Mouse (Mus musculus): ENCODE data around the gene Olfr215. TPM values are rescaled to one million over a fixed set of nuclear protein-coding genes. Genes with fewer than 3 reads are reported as not detected.
"Not testable (repeated sequence)": the region's sequence is repeated elsewhere in the genome, so short reads cannot be mapped to it uniquely, and the experiment has no call there.

Gene Olfr215
- not detected in 2 replicates for polyA plus RNA-seq (2015; fragmentation: Nextera tagmentation; extraction: Ambion mirVana)

DNA sequence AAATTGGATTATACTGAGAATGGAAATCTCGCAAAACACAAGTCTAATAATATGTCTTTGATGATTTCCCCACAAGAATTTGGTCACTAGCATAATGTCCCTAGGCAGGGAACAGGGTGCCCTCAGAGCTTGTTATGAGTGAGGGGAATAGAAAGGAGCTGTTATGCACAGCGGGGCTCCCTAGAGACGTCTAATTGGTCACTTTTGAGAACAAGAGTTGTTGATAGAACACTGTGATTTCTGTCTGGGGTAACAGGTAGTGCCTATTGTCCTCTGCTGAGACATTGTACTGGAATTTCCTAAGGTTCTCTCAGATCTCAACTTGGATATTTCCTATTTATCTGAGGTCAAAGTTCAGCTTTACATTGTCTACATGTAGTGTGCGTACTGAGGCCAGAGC is at the start of gene Olfr215:
Olfr215 (minus strand) TSS at position 101 of the 400 bp plus-strand sequence.
- H3K36me3 ChIP-seq, result no peaks in the 10 kb centered on the region
- no peak for ATAC-seq (ENCODE audit: low FRiP score)
- no peaks in the 10 kb centered on the region for H3K9me3 ChIP-seq (replicated peaks)
- no peaks in the 10 kb centered on the region for H3K4me1 ChIP-seq
- H3K4me3 ChIP-seq (replicated peaks), result no peak within 1 kb of the TSS
- 69% methylated on average over 4 of the region's 4 CpGs for WGBS
- H3K9ac ChIP-seq (replicated peaks), result no peak within 1 kb of the TSS
- no peak within 1 kb of the TSS for H3K27ac ChIP-seq (replicated peaks)
- no peaks in the 10 kb centered on the region for H3K27me3 ChIP-seq (replicated peaks)
- no peak within 1 kb of the TSS for H3K4me2 ChIP-seq

DNA sequence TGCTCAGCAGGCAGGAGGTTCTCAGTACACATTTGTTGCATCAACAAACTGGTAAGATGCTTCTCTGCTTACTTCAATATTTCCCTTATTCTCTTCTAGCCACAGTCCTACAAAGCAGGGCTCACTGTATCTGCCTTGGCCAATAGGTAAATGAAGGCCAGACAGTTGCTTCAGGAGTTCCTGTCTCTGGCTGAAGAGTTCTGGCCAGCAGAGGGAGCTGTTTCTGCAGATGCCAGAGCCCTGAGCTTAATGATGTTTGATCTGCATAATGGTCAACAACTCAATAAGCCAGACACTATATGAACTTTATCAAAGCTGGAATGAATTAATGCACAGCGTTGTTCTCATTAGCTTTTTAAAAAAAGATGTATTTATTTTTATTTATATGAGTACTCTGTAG is 48.1 kb upstream of the Olfr215 start:
- no peaks in the 10 kb centered on the region for H3K36me3 ChIP-seq
- H3K9me3 ChIP-seq (replicated peaks), result no peaks in the 10 kb centered on the region
- no peak overlapping the region for H3K4me3 ChIP-seq (replicated peaks)
- peaks cover 18% of the 10 kb centered on the region for H3K4me1 ChIP-seq
- 59% methylated on average over 1 of the region's 1 CpGs for WGBS
- H3K9ac ChIP-seq (replicated peaks), result no peak overlapping the region
- no peaks in the 10 kb centered on the region for H3K27me3 ChIP-seq (replicated peaks)
- no peak overlapping the region for H3K27ac ChIP-seq (replicated peaks)
- ATAC-seq (ENCODE audit: low FRiP score), result no peak
- H3K4me2 ChIP-seq, result no peak overlapping the region

DNA sequence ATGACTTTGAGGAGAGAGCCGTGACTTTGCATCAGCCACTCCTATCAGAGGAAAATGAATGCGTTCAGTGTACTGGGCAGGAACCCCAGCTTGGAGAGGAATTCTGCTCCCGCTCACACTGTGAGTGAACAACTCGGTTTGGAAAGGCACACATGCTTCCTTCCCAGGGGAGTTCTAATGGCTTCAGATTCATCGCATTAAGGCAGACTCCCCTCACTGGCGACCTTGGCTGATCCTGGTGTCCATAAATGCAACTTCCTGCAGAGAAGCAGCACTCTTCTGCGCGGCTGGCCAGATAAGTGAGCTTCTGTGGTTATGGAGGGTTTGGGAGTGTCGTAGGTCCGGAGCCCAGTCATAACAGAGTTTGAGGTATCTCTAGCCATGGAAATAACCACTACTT is 45.8 kb upstream of the Olfr215 start:
- 65% methylated on average over 10 of the region's 10 CpGs for WGBS
- Histone ChIP-seq H3K4me2 (peak overlapping the region; percentile 62), H3K9ac (replicated peaks) (no peak overlapping the region), H3K4me3 (replicated peaks) (no peak overlapping the region), H3K27ac (replicated peaks) (peak overlapping the region; percentile 94; the same call in 1 of the 2 replicates), H3K36me3 (peaks cover 14% of the 10 kb centered on the region; the same call in 1 of the 2 replicates), H3K27me3 (replicated peaks) (no peaks in the 10 kb centered on the region), H3K9me3 (replicated peaks) (no peaks in the 10 kb centered on the region), H3K4me1 (peaks cover 26% of the 10 kb centered on the region)
- no peak for ATAC-seq (ENCODE audit: low FRiP score)

DNA sequence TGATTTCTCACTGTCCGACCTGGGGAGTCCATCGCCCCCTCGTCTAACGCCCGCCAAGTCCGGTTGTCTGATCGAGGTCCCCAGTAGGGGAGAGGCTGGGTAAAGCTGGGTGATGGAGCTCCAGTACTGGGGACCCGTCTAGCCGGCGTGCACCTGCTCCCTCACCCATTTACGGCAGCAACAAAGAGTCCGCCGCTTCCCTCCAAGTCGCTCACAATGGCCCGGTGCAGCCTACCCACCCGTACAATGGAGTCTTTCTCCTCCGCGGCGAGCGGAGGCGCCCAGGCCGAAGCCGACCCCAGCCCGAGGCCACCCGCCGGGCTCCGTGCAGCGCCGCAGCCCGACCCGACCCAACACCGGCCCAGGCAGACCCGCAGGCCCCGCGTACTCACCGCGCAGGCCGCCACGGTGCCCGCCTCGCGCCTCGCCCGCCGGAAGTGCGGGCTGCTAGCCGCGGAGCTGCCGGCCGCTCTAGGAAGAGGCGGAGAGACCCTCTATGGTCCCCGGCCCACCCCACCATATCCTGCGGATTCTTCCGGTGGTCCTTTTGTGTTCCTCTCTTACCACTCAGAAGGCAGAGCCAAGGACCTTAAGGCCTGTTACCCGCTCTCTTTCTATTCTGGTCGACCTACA is 44.7 kb upstream of the Olfr215 start, which contains the start of gene Zfp422:
Zfp422 (minus strand) TSS at position 461 of the 633 bp plus-strand sequence.
- Histone ChIP-seq H3K27ac (replicated peaks) (peak within 1 kb of the TSS; percentile 94), H3K4me2 (peak within 1 kb of the TSS; percentile 62), H3K4me1 (peaks cover 26% of the 10 kb centered on the region), H3K27me3 (replicated peaks) (no peaks in the 10 kb centered on the region), H3K9me3 (replicated peaks) (no peaks in the 10 kb centered on the region), H3K36me3 (peaks cover 20% of the 10 kb centered on the region), H3K9ac (replicated peaks) (peak within 1 kb of the TSS; percentile 97), H3K4me3 (replicated peaks) (peak within 1 kb of the TSS; percentile 75)
- 0% methylated on average over 56 of the region's 56 CpGs for WGBS
- peak; percentile 96 for ATAC-seq (ENCODE audit: low FRiP score)

DNA sequence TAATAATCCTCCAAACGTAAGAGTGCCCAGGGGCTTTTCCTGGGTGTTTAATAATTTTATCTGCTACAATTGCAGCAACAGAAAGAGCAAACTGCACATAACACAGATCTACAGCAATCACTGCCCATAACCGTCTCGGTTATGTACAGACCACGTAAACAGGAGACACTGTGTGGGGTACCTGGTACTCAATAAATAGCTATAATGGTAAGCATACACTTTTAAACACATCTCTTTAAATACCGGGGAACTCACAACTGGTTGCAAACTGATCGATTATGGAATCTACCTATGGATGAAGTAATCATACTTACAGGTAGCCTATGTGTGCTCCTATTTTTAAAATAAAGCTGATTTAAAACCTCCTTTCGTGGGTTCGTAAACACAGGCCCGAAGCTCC is 44.1 kb upstream of the Olfr215 start:
- Histone ChIP-seq H3K36me3 (peaks cover 20% of the 10 kb centered on the region), H3K27ac (replicated peaks) (peak overlapping the region; percentile 94), H3K27me3 (replicated peaks) (no peaks in the 10 kb centered on the region), H3K4me2 (peak overlapping the region; percentile 62), H3K9ac (replicated peaks) (peak overlapping the region; percentile 97), H3K4me3 (replicated peaks) (peak overlapping the region; percentile 75), H3K4me1 (peaks cover 26% of the 10 kb centered on the region), H3K9me3 (replicated peaks) (no peaks in the 10 kb centered on the region)
- WGBS, result 12% methylated on average over 9 of the region's 9 CpGs
- no peak for ATAC-seq (ENCODE audit: low FRiP score)

DNA sequence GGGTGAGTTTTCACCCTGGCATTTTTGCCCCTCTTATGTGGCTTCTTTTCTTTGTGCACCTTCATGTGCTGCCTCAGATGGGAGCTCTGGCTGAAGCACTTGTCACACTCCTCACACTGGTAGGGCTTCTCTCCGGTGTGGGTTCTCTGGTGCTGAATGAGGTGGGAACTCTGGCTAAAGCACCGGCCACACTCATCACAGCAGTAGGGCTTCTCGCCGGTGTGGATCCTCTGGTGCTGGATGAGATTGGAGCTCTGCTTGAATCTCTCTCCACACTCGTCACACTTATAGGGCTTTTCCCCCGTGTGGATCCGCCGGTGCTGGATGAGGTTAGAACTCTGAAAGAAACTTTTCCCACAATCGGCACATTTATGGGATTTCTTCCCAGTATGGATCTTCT is 42.4 kb upstream of the Olfr215 start:
- ATAC-seq (ENCODE audit: low FRiP score); H3K9me3 ChIP-seq (replicated peaks); H3K4me3 ChIP-seq (replicated peaks); H3K27ac ChIP-seq (replicated peaks); H3K4me2 ChIP-seq; H3K9ac ChIP-seq (replicated peaks); H3K27me3 ChIP-seq (replicated peaks): not testable (repeated sequence)
- 98% methylated on average over 9 of the region's 9 CpGs for WGBS
- Histone ChIP-seq H3K36me3 (peaks cover 20% of the 10 kb centered on the region), H3K4me1 (peaks cover 26% of the 10 kb centered on the region)

DNA sequence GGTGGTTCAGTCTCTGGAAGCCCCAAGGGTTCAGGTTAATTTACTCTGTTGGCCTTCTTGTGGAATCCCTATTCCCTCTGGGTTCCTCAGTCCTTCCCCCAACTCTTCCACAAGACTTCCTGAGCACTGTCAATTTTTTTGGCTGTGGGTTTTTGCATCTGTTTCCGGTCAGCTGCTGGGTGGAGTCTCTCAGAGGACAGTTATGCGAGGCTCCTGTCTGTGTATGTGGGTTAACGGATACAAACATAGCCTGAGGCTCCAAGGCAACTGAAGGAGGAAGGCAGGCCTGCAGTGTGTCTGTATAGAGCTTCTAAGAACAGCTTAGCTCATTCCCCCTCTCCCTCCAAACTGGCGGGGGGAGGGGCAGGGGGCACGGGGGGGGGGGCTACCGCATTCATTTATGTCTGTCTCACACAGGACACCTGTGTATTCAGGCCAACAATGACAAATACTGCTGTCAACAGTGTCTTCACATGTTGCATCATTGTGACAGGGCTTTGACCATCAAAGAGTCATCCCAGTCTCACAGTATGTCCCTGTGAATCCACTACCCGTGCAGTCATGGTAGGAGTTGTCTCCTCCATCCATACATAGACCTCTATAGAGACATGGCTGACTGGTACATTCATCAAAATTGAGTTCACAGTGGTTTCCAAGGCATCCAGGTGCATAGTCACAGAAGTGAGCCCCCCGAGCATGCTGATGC is 37.5 kb upstream of the Olfr215 start:
- ATAC-seq (ENCODE audit: low FRiP score), result no peak
- Histone ChIP-seq H3K4me1 (0 out of 2 replicates have a peak, but pooled peaks cover 4% of the 10 kb centered on the region), H3K36me3 (peaks cover 16% of the 10 kb centered on the region), H3K27me3 (replicated peaks) (no peaks in the 10 kb centered on the region), H3K27ac (replicated peaks) (no peak overlapping the region), H3K4me3 (replicated peaks) (no peak overlapping the region), H3K9me3 (replicated peaks) (no peaks in the 10 kb centered on the region), H3K4me2 (no peak overlapping the region), H3K9ac (replicated peaks) (no peak overlapping the region)
- WGBS, result 72% methylated on average over 8 of the region's 8 CpGs

DNA sequence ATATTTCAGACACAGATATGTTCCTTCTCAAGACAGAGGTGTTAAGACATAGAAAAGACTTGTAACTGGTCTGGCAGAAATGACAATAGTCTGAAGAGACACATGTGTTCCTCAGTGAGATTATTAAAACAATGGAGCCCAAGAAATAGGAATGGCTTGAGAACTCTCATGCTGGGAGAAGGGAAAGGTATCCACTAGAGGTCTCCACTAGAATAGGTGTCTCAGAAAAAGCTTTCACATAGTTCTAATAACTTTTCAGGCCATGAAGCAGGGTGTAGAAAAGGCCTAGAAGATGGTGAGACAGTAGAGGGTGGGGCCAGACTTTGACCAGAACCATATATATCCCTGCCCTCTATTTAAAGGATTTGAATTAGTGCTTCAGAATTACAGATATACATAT is 34.1 kb upstream of the Olfr215 start:
- no peaks in the 10 kb centered on the region for H3K27me3 ChIP-seq (replicated peaks)
- no peaks in the 10 kb centered on the region for H3K4me1 ChIP-seq
- H3K36me3 ChIP-seq, result no peaks in the 10 kb centered on the region
- no peak for ATAC-seq (ENCODE audit: low FRiP score)
- no peak overlapping the region for H3K4me3 ChIP-seq (replicated peaks)
- H3K4me2 ChIP-seq, result no peak overlapping the region
- H3K9me3 ChIP-seq (replicated peaks), result no peaks in the 10 kb centered on the region
- H3K9ac ChIP-seq (replicated peaks), result no peak overlapping the region
- no peak overlapping the region for H3K27ac ChIP-seq (replicated peaks)

DNA sequence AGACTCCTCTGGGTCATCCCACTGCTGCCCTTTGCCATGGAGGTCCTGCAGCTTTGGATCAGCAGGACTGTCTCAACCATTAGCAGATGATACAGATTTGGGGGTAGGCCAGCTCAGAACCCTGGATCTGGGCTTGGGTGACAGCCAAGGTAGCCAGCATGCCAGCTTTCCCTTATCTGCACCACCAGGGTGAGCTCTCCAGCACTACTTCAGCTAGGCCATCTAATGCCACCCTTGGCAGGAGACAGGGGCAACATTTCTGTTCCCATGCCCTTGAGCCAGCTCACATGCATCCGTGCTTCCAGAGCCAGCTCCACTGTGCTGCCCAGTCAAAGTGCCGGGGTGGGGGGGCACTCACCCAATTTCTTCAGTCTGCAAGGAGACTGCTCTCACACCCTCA is 31.7 kb upstream of the Olfr215 start:
- H3K27ac ChIP-seq (replicated peaks), result no peak overlapping the region
- no peaks in the 10 kb centered on the region for H3K36me3 ChIP-seq
- H3K27me3 ChIP-seq (replicated peaks), result no peaks in the 10 kb centered on the region
- no peak for ATAC-seq (ENCODE audit: low FRiP score)
- H3K4me1 ChIP-seq, result no peaks in the 10 kb centered on the region
- no peak overlapping the region for H3K4me2 ChIP-seq
- H3K9ac ChIP-seq (replicated peaks), result no peak overlapping the region
- no peaks in the 10 kb centered on the region for H3K9me3 ChIP-seq (replicated peaks)
- H3K4me3 ChIP-seq (replicated peaks), result no peak overlapping the region
- 92% methylated on average over 2 of the region's 2 CpGs for WGBS

DNA sequence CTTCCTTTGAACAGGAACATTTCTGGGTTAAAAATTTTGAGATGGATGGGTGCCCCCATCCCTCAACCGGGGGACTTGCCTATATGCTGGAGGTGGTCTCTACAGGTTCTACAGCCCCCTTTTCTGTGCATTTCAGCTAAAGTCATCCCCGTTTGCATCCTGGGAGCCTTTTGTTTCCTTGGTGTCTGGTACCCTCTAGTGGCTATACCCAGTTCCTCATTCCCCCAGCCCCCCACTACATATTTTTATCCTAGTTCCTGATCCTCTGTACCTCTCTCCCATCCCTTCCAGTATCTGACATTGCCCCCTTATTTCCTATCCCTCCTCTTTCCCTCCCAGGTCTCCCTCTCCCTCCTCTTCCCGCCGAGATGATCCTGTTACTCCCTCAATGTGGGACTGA is 23.2 kb upstream of the Olfr215 start:
- Histone ChIP-seq H3K36me3 (no peaks in the 10 kb centered on the region), H3K4me1 (no peaks in the 10 kb centered on the region), H3K27me3 (replicated peaks) (no peaks in the 10 kb centered on the region), H3K9ac (replicated peaks) (no peak overlapping the region), H3K27ac (replicated peaks) (no peak overlapping the region), H3K9me3 (replicated peaks) (no peaks in the 10 kb centered on the region), H3K4me2 (no peak overlapping the region), H3K4me3 (replicated peaks) (no peak overlapping the region)
- 69% methylated on average over 4 of the region's 4 CpGs for WGBS
- no peak for ATAC-seq (ENCODE audit: low FRiP score)

DNA sequence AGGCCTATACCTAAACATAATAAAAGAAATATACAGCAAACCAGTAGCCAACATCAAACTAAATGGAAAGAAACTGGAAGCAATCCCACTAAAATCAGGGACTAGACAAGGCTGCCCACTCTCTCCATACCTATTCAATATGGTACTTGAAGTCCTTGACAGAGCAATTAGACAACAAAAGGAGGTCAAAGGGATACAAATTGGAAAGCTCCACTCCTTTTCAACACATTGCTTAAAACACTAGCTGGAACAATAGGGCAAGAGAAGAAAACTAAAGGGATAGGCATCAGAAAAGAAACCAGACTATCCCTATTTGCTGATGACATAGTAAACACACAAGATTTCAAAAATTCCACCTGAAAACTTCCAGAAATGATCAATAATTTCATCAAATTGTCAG is 17.0 kb upstream of the Olfr215 start:
- H3K9me3 ChIP-seq (replicated peaks); H3K4me2 ChIP-seq; H3K9ac ChIP-seq (replicated peaks); H3K4me1 ChIP-seq; ATAC-seq (ENCODE audit: low FRiP score); H3K4me3 ChIP-seq (replicated peaks); H3K27me3 ChIP-seq (replicated peaks); H3K27ac ChIP-seq (replicated peaks); H3K36me3 ChIP-seq: not testable (repeated sequence)

DNA sequence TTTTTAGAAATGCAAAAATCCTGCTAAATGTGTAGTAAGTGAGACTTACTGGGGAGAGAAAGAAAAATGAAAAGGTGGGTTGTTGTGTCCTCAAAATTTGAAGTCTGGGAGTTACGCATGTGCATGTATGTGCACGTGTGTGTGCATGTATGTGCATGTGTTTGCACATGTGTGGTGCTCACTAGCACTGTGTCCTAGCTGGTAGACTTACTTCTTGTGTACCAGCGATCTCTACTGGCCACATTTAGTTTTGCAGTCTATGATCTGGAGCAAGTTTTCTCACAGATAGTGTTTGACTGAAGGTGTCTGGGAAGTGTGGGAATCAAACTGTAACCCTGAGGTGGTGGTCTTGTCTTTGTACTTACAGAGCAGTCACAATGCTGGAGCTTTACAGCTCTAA is 14.2 kb downstream of the Olfr215 start:
- no peaks in the 10 kb centered on the region for H3K9me3 ChIP-seq (replicated peaks)
- no peaks in the 10 kb centered on the region for H3K27me3 ChIP-seq (replicated peaks)
- no peaks in the 10 kb centered on the region for H3K36me3 ChIP-seq
- H3K4me2 ChIP-seq, result no peak overlapping the region
- no peaks in the 10 kb centered on the region for H3K4me1 ChIP-seq
- no peak overlapping the region for H3K27ac ChIP-seq (replicated peaks)
- 36% methylated on average over 3 of the region's 3 CpGs for WGBS
- ATAC-seq (ENCODE audit: low FRiP score), result no peak
- no peak overlapping the region for H3K9ac ChIP-seq (replicated peaks)
- no peak overlapping the region for H3K4me3 ChIP-seq (replicated peaks)
